Mouse (Mus musculus) B cell, adult (primary cell): ENCODE measurements around the gene Frmd8. TPM values are rescaled to one million over a fixed set of nuclear protein-coding genes. Genes with fewer than 3 reads are reported as not detected.

Source experiments
- total RNA-seq: library from RNA; stranded (reverse); gene quantifications from 4 replicates; pipeline ENCODE4 v1.2.4, GENCODE M21; 2023; ENCODE audit not compliant: inconsistent age

The Frmd8 gene
- total RNA-seq = 29.4 to 40.1 TPM (median 35.7 TPM) in 4 replicates

DNA sequence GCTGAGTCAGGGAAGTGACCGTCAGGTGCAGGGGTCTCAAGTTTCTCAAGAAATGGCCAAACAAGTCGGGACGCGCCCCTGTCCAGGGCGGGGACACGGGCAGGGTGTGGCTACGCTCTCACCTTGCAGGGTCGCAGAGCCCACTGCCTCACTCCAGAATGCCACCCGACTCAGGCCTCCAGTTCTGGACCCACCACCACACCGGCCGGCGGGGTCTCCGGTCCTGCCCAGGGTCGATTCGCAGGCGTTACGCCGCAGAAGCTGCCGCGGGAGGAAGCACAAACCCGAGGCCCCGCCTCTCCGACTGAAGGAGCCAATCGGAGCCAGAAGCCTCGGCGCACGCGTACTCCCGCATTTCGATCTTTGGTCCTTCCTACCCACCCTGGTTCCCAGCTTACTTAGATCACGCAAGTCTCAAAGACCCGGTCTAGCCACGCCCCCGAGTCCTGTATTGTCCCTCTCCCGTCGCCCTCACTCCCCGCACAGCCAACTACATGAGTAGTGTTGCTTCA lies at the start of gene Frmd8:
Gene Frmd8 (minus strand): TSS at position 306 of the 512 bp plus-strand sequence.

DNA sequence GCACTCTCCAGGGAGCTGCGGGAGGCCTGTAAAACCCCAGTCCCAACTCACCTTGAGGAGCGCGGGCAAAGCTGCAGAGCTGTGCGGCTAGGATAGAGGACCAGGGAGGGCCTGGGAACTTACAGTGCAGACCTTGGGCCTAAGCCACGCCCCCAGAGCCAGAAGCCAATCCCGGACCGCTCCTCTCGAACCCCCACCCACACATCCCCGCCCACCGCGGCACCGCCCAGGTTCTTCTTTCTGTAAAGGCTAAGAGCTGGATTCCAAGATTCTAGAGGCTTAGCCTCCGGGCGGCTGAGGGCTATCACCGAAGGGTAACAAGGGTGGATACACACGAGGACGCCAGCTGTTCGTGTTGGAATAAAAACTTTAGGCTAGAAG lies 49.6 kb upstream of the Frmd8 start, which contains the start of gene Cdc42ep2:
Gene Cdc42ep2 (minus strand): TSS at position 104 of the 381 bp plus-strand sequence.

GRCm38 (mm10) chr19:5913007-5913719 lies 38.1 kb upstream of the Frmd8 start, which contains the start of gene Dpf2:
TSS of gene Dpf2 (minus strand) at chr19:5913010.

DNA sequence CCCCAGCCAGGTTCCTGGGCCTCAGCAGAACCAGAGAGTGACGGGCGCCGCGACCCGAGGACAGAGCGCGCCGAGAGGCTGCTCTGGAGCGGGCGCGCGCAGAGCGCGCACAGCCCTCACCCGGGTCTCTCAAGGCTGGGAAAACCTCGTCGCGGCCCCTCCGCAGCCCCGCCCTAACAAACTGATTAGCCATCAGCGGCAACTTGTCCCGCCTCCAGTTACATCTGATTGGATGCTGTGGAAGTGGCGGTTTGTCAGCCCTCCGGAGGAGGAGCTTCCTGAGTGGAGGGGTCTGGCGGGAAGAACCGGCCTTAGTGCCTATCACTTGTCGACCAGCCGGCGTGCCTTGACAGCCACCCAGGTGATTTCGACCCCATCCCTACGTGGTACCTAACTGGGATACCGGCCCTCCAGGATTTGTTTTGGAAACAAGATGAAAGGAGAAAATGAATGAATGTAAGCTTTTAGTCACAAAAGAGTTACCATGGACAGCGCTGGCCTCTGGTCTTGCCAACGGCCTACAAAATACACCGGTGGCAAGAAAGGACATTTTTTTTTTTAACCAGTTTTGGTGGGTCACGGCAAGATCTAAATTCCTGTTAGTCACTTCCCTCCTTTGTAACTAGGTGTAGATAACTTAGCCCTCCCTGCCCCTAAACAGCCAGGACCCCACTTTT lies 19.1 kb upstream of the Frmd8 start, which contains the start of gene Tigd3:
Gene Tigd3 (minus strand): TSS at position 148 of the 677 bp plus-strand sequence.

DNA sequence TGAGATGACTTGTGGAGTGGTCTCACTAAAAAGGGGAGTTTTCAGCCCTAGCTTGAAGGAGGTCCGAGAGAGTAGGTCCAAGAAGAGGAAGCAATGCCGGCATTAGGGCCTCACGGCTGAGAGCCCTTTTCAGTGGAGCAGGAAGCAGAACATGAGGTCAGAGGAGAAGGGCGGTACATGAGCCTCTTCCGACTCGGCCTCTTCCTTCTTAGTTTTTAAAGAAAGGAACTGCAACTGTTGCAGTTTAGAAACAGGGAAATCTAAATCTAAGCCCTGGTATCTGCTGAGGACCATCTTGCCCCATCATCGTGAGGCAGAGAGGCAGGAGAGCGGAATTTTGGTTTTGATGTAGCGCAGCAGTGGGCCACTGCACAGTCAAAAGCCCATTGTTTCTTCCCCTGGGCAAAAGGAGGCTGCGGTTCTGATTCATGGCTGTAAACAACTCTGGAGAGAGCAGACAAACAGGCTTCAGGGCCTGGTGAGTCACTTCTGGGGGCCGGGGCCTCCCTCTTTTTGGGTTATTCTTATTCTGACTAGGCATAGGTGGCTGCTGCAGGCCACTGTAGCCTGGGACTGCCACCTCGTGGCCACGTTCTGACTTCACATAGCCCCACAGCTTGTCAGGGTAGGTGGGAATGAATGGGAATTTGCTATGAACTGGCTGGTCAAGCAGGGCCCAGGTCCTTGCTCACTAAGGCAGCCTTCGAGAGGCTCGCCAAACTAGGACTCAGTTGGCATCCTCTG lies 2.7 kb upstream of the Frmd8 start, which contains the start of gene Slc25a45:
Gene Slc25a45 (plus strand): TSS at position 191 of the 744 bp plus-strand sequence.

Other genes starting within 250 kb of the Frmd8 start
- gene Rela, start 237.8 kb downstream of the Frmd8 start, total RNA-seq = 140 to 150 TPM (median 143 TPM) in 4 replicates
- 618 to 650 TPM (median 632 TPM) in 4 replicates for gene Sipa1, start 211.6 kb downstream of the Frmd8 start, total RNA-seq
- 52.6 to 59.1 TPM (median 55.7 TPM) in 4 replicates for gene Map3k11, start 186.5 kb downstream of the Frmd8 start, total RNA-seq
- gene Pcnx3, start 186.4 kb downstream of the Frmd8 start, total RNA-seq = 187 to 202 TPM (median 194 TPM) in 4 replicates
- gene Kcnk7, start 170.9 kb downstream of the Frmd8 start, total RNA-seq = not detected in 4 replicates
- gene Ehbp1l1, start 149.0 kb downstream of the Frmd8 start, total RNA-seq = 49.9 to 52.9 TPM (median 51.1 TPM) in 4 replicates
- 19.9 to 23.5 TPM (median 21.9 TPM) in 4 replicates for gene Fam89b, start 145.6 kb downstream of the Frmd8 start, total RNA-seq
- 0.24 to 0.45 TPM in 2 of 4 replicates, not detected in the others for gene Ltbp3, start 134.4 kb downstream of the Frmd8 start, total RNA-seq
- 74.4 to 97.3 TPM (median 80.0 TPM) in 4 replicates for gene Scyl1, start 103.9 kb downstream of the Frmd8 start, total RNA-seq
- 21.3 to 29.7 TPM (median 22.3 TPM) in 4 replicates for gene Slc25a45, start 2.5 kb upstream of the Frmd8 start, total RNA-seq
- 1.9 to 2.7 TPM (median 2.6 TPM) in 4 replicates for gene Tigd3, start 18.9 kb upstream of the Frmd8 start, total RNA-seq
- 161 to 182 TPM (median 167 TPM) in 4 replicates for gene Dpf2, start 37.7 kb upstream of the Frmd8 start, total RNA-seq
- 0.29 to 0.69 TPM (median 0.35 TPM) in 3 of 4 replicates, not detected in the other for gene Cdc42ep2, start 49.5 kb upstream of the Frmd8 start, total RNA-seq
- 73.1 to 80.6 TPM (median 74.2 TPM) in 4 replicates for gene Pola2, start 88.9 kb upstream of the Frmd8 start, total RNA-seq
- gene Slc22a20, start 110.9 kb upstream of the Frmd8 start, total RNA-seq = not detected in 4 replicates
- 82.1 to 108 TPM (median 91.6 TPM) in 4 replicates for gene Capn1, start 140.6 kb upstream of the Frmd8 start, total RNA-seq
- gene Syvn1, start 171.3 kb upstream of the Frmd8 start, total RNA-seq = 176 to 196 TPM (median 188 TPM) in 4 replicates
- 14.5 to 19.1 TPM (median 18.6 TPM) in 4 replicates for gene Mrpl49, start 182.5 kb upstream of the Frmd8 start, total RNA-seq
- gene Fau, start 182.6 kb upstream of the Frmd8 start, total RNA-seq = 3,370 to 3,487 TPM (median 3,432 TPM) in 4 replicates
- 11.7 to 16.6 TPM (median 12.9 TPM) in 4 replicates for gene Znhit2, start 185.9 kb upstream of the Frmd8 start, total RNA-seq
- gene Tm7sf2, start 193.1 kb upstream of the Frmd8 start, total RNA-seq = 9.3 to 20.4 TPM (median 16.4 TPM) in 4 replicates
- gene Vps51, start 202.0 kb upstream of the Frmd8 start, total RNA-seq = 88.4 to 98.7 TPM (median 94.0 TPM) in 4 replicates
- gene Tmem262, start 204.8 kb upstream of the Frmd8 start, total RNA-seq = not detected in 4 replicates
- gene Gm28374, start 207.0 kb upstream of the Frmd8 start, total RNA-seq = 1.0 to 1.4 TPM in 2 of 4 replicates, not detected in the others
- 52.4 to 58.0 TPM (median 54.3 TPM) in 4 replicates for gene Zfpl1, start 209.7 kb upstream of the Frmd8 start, total RNA-seq
- 1.4 to 3.9 TPM (median 2.2 TPM) in 4 replicates for gene Cdca5, start 209.7 kb upstream of the Frmd8 start, total RNA-seq
- not detected in 4 replicates for gene AC131692.1, start 219.1 kb upstream of the Frmd8 start, total RNA-seq
- gene Naaladl1, start 230.5 kb upstream of the Frmd8 start, total RNA-seq = not detected in 4 replicates
- 8.1 to 10.4 TPM (median 8.8 TPM) in 4 replicates for gene Sac3d1, start 243.4 kb upstream of the Frmd8 start, total RNA-seq